In genomic region chr11:43835880-43836740, GRCm38 (mm10) we compare ENCODE assay signal across 9 mouse cellular contexts.
DNase-seq lines count a peak whose midpoint lies in the region; ATAC-seq and TF ChIP-seq lines count a peak whose summit lies in the region.
"Had no signal": no experiment of that assay in that cellular context is flagged by ENCODE, and none has a peak within 500 bp of the region (broad histone marks: within the 10 kb centered on the region; RNA-seq: fewer than 3 reads in every experiment).

No protein-coding gene starts in this region.

- TF ChIP-seq CTCF in kidney, postnatal 0 days (IDR thresholded peaks at IDR 0.05; ENCODE audit: low read depth), result peak; percentile 79
- TF ChIP-seq CTCF in liver, adult 2 months (IDR thresholded peaks at IDR 0.05; ENCODE audit: low read depth, low read length), result peak; percentile 36

- H3K27me3 ChIP-seq in forebrain, embryonic 12.5 days, result peaks cover 40% of the 10 kb centered on the region
- H3K27me3 ChIP-seq in heart, embryonic 14.5 days (ENCODE audit: control insufficient read depth, insufficient read depth, low read length), result peaks cover 16% of the 10 kb centered on the region
- no peaks in the 10 kb centered on the region; the same call in 1 of the 2 replicates for H3K27me3 ChIP-seq in kidney, postnatal 0 days (ENCODE audit: insufficient read depth, low read length)
- H3K27me3 ChIP-seq in liver, adult 2 months (ENCODE audit: control insufficient read depth, insufficient read depth, low read length), result no peaks in the 10 kb centered on the region
- no peaks in the 10 kb centered on the region for H3K27me3 ChIP-seq in myocyte (ENCODE audit: control insufficient read depth, insufficient read depth, insufficient read length)
- peaks cover 13% of the 10 kb centered on the region for H3K27me3 ChIP-seq in stomach, embryonic 16.5 days (ENCODE audit: control insufficient read depth, insufficient read depth, low read length)

- H3K4me3 ChIP-seq in forebrain, embryonic 12.5 days (replicated peaks), result peak overlapping the region; percentile 55
- H3K4me3 ChIP-seq in heart, embryonic 14.5 days (ENCODE audit: control insufficient read depth in 1 of 2, insufficient read depth in 1 of 2, low read depth in 1 of 2, low read length in 2 of 2), result peak overlapping the region; percentile 67 to 84
- H3K4me3 ChIP-seq in kidney, postnatal 0 days (replicated peaks; ENCODE audit: low read depth, low read length), result peak overlapping the region; percentile 45
- H3K4me3 ChIP-seq in liver, adult 2 months (ENCODE audit: insufficient read depth, low read depth, low read length), result peak overlapping the region; percentile 21; the same call in 1 of the 2 replicates
- peak overlapping the region; percentile 9 for H3K4me3 ChIP-seq in myocyte
- peak overlapping the region; percentile 58 for H3K4me3 ChIP-seq in stomach, embryonic 16.5 days (replicated peaks; ENCODE audit: low read length)
- H3K4me3 ChIP-seq: megakaryocyte, embryonic 14.5 days had no signal

- H3K9me3 ChIP-seq in forebrain, embryonic 12.5 days, result no peaks in the 10 kb centered on the region
- H3K9me3 ChIP-seq in heart, embryonic 14.5 days (ENCODE audit: control insufficient read depth, low read length), result no peaks in the 10 kb centered on the region
- H3K9me3 ChIP-seq in kidney, postnatal 0 days (replicated peaks; ENCODE audit: low read length), result no peaks in the 10 kb centered on the region
- no peaks in the 10 kb centered on the region for H3K9me3 ChIP-seq in stomach, embryonic 16.5 days (replicated peaks; ENCODE audit: control insufficient read depth, low read length)

- 0 out of 2 replicates have a peak, but pooled peaks cover 4% of the 10 kb centered on the region for H3K4me1 ChIP-seq in forebrain, embryonic 12.5 days
- peaks cover 4 to 18% of the 10 kb centered on the region in 2 experiments; a peak in 3 of 4 replicates for H3K4me1 ChIP-seq in heart, embryonic 14.5 days (ENCODE audit: control insufficient read depth in 2 of 2, insufficient read depth in 2 of 2, low read length in 2 of 2)
- H3K4me1 ChIP-seq in kidney, postnatal 0 days (replicated peaks; ENCODE audit: insufficient read depth, low read length), result no peaks in the 10 kb centered on the region
- 0 out of 2 replicates have a peak, but pooled peaks cover 2% of the 10 kb centered on the region for H3K4me1 ChIP-seq in liver, adult 2 months (ENCODE audit: control insufficient read depth, insufficient read depth, low read length)
- H3K4me1 ChIP-seq in stomach, embryonic 16.5 days (ENCODE audit: control insufficient read depth, insufficient read depth, low read length), result peaks cover 3% of the 10 kb centered on the region; the same call in 1 of the 2 replicates

- H3ac ChIP-seq in myocyte (ENCODE audit: control insufficient read depth, insufficient read length), result no peak overlapping the region

- peak; percentile 68 for ATAC-seq in cerebellum, adult (ENCODE audit: insufficient number of reproducible peaks, low FRiP score, low TSS enrichment)
- peak; percentile 96 for ATAC-seq in forebrain, embryonic 12.5 days (ENCODE audit: low FRiP score)
- peak; percentile 89 for ATAC-seq in heart, embryonic 14.5 days (ENCODE audit: insufficient number of reproducible peaks, insufficient read depth, low FRiP score, low read depth)
- ATAC-seq in kidney, postnatal 0 days (replicated peaks; ENCODE audit: low FRiP score, low read depth), result peak; percentile 91
- peak; percentile 91 for ATAC-seq in stomach, embryonic 16.5 days (ENCODE audit: insufficient read depth, low FRiP score)
- ATAC-seq in monocyte, adult 5-6 weeks (replicated peaks; ENCODE audit: insufficient number of reproducible peaks, low FRiP score, low TSS enrichment, poor library complexity, severe bottlenecking), result no peak

- DNase-seq in kidney, postnatal 0 days (ENCODE audit: low spot score), result peak; percentile 88
- no peak for DNase-seq in liver, adult 2 months (ENCODE audit: extremely low read depth, low read depth, low spot score)

- H3K27ac ChIP-seq in forebrain, embryonic 12.5 days, result 0 out of 2 replicates have a peak overlapping the region, but pooled peaks have one; percentile 5
- peak overlapping the region; percentile 14 to 71; a peak in 3 of 4 replicates for H3K27ac ChIP-seq in heart, embryonic 14.5 days (replicated peaks in 1 of 2; ENCODE audit: control insufficient read depth in 1 of 2, insufficient read depth in 1 of 2, low read depth in 2 of 2, low read length in 2 of 2)
- H3K27ac ChIP-seq in kidney, postnatal 0 days, result no peak overlapping the region
- no peak overlapping the region for H3K27ac ChIP-seq in liver, adult 2 months (replicated peaks; ENCODE audit: insufficient read depth, low read depth, low read length)
- no peak overlapping the region for H3K27ac ChIP-seq in stomach, embryonic 16.5 days (ENCODE audit: low read length)

- peak overlapping the region; percentile 49 for H3K9ac ChIP-seq in forebrain, embryonic 12.5 days
- peak overlapping the region; percentile 84 for H3K9ac ChIP-seq in heart, embryonic 14.5 days (ENCODE audit: low read length)
- H3K9ac ChIP-seq in kidney, postnatal 0 days (ENCODE audit: low read depth, low read length), result peak overlapping the region; percentile 56
- H3K9ac ChIP-seq in liver, adult 2 months (ENCODE audit: low read depth, low read length), result peak overlapping the region; percentile 32; the same call in 1 of the 2 replicates
- peak overlapping the region; percentile 69 for H3K9ac ChIP-seq in stomach, embryonic 16.5 days (ENCODE audit: low read length)

- peaks cover 15% of the 10 kb centered on the region; the same call in 1 of the 2 replicates for H3K79me2 ChIP-seq in liver, adult 2 months (ENCODE audit: control insufficient read depth, insufficient read depth, low read length)
- no peaks in the 10 kb centered on the region for H3K79me2 ChIP-seq in myocyte (ENCODE audit: control insufficient read depth, insufficient read depth)

- H3K4me2 ChIP-seq in forebrain, embryonic 12.5 days, result peak overlapping the region; percentile 77
- H3K4me2 ChIP-seq in heart, embryonic 14.5 days (ENCODE audit: low read length), result peak overlapping the region; percentile 75
- peak overlapping the region; percentile 86 for H3K4me2 ChIP-seq in kidney, postnatal 0 days (ENCODE audit: low read length)
- H3K4me2 ChIP-seq in myocyte (ENCODE audit: low read depth), result peak overlapping the region; percentile 83
- peak overlapping the region; percentile 85 for H3K4me2 ChIP-seq in stomach, embryonic 16.5 days (ENCODE audit: low read depth, low read length)

- WGBS in forebrain, embryonic 12.5 days, result 6% methylated on average over 65 of the region's 68 CpGs
- 3% methylated on average over 65 of the region's 68 CpGs for WGBS in heart, embryonic 14.5 days
- 4% methylated on average over 68 of the region's 68 CpGs for WGBS in kidney, postnatal 0 days
- 66% methylated on average over 67 of the region's 68 CpGs for WGBS in liver, adult 2 months
- WGBS in stomach, embryonic 16.5 days, result 6% methylated on average over 65 of the region's 68 CpGs

- TF ChIP-seq POLR2A in liver, adult 2 months (IDR thresholded peaks at IDR 0.05; ENCODE audit: extremely low read depth, insufficient read depth, low read length), result no peak
- TF ChIP-seq POLR2A in myocyte (IDR thresholded peaks at IDR 0.05; ENCODE audit: insufficient read length, low read depth), result peak; percentile 45

- no peaks in the 10 kb centered on the region for H3K36me3 ChIP-seq in forebrain, embryonic 12.5 days (replicated peaks)
- no peaks in the 10 kb centered on the region for H3K36me3 ChIP-seq in heart, embryonic 14.5 days (ENCODE audit: control insufficient read depth, insufficient read depth, low read length)
- H3K36me3 ChIP-seq in kidney, postnatal 0 days (ENCODE audit: insufficient read depth, low read length), result no peaks in the 10 kb centered on the region
- peaks cover 9% of the 10 kb centered on the region; the same call in 1 of the 2 replicates for H3K36me3 ChIP-seq in liver, adult 2 months (ENCODE audit: control insufficient read depth, insufficient read depth, low read length)
- no peaks in the 10 kb centered on the region for H3K36me3 ChIP-seq in myocyte (ENCODE audit: control insufficient read depth, insufficient read depth)
- H3K36me3 ChIP-seq in stomach, embryonic 16.5 days (ENCODE audit: control insufficient read depth, insufficient read depth, low read length), result no peaks in the 10 kb centered on the region

TF ChIP-seq in myocyte, 11 proteins besides CTCF, POLR2A, EP300 and RAD21:
- TF ChIP-seq CEBPB (IDR thresholded peaks at IDR 0.05; ENCODE audit: insufficient read depth, poor library complexity, severe bottlenecking) (no peak), MAX (IDR thresholded peaks at IDR 0.05; ENCODE audit: low read depth) (no peak), E2F4 (IDR thresholded peaks at IDR 0.05; ENCODE audit: insufficient read depth) (no peak), MYOD1 (IDR thresholded peaks at IDR 0.05; ENCODE audit: control insufficient read depth in 1 of 3, insufficient read length in 2 of 3, low read depth in 2 of 3) (no peak), TCF3 (IDR thresholded peaks at IDR 0.05; ENCODE audit: insufficient read length, low read depth) (no peak), REST (IDR thresholded peaks at IDR 0.05; ENCODE audit: insufficient read depth, insufficient read length) (no peak), POLR2AphosphoS2 (IDR thresholded peaks at IDR 0.05; ENCODE audit: insufficient read length, low read depth) (no peak), SRF (IDR thresholded peaks at IDR 0.05; ENCODE audit: control insufficient read depth, insufficient read length, low read depth) (no peak), USF1 (IDR thresholded peaks at IDR 0.05; ENCODE audit: low read depth) (no peak), TCF12 (IDR thresholded peaks at IDR 0.05; ENCODE audit: insufficient read depth, poor library complexity, severe bottlenecking) (no peak), MYOG (IDR thresholded peaks at IDR 0.05; ENCODE audit: control insufficient read depth in 1 of 3, insufficient read depth in 1 of 3, insufficient read length in 2 of 3, low read depth in 2 of 3) (no peak)

Comparison
In these comparisons a context has a peak if more than half of its experiments do, and no peak if none do; other contexts are left out.
1. H3K27ac ChIP-seq: peak in forebrain, embryonic 12.5 days (single experiment) and heart, embryonic 14.5 days (2 of 2); none in kidney, postnatal 0 days (single experiment), liver, adult 2 months (single experiment) and stomach, embryonic 16.5 days (single experiment).
2. H3K4me3 ChIP-seq: peak in every context shown above with its lines; median percentile 76 in heart, embryonic 14.5 days; 58 in stomach, embryonic 16.5 days; 55 in forebrain, embryonic 12.5 days; 45 in kidney, postnatal 0 days; 21 in liver, adult 2 months; 9 in myocyte.
3. H3K9ac ChIP-seq: peak in every context shown above with its lines; median percentile 84 in heart, embryonic 14.5 days; 69 in stomach, embryonic 16.5 days; 56 in kidney, postnatal 0 days; 49 in forebrain, embryonic 12.5 days; 32 in liver, adult 2 months.
4. Peak in every context shown above with its lines, with median percentiles within 50 percentile points of each other: H3K4me2 ChIP-seq.